Mouse (Mus musculus) stomach, embryonic 16.5 days (tissue): ENCODE measurements around the gene Ackr2. TPM values are rescaled to one million over a fixed set of nuclear protein-coding genes. Genes with fewer than 3 reads are reported as not detected.

Experiments used
- ATAC-seq: fragments of 200-750 bp; cut with Nextera tagmentation; 2 replicates; pipeline ENCODE4 v1.8.0; 2017; ENCODE audit warnings: moderate number of reproducible peaks, moderate TSS enrichment; ENCODE audit not compliant: insufficient read depth, low FRiP score
- H3K27ac ChIP-seq: fragments of 300-500 bp; sonication (generic); 2 replicates; pipeline ENCODE4 v1.5.1; 2014; ENCODE audit warnings: low read length
- H3K27me3 ChIP-seq: fragments of 300-500 bp; sonication (generic); 2 replicates; pipeline ENCODE4 v1.6.1; 2014; ENCODE audit warnings: low read length, control low read depth, mixed read lengths; ENCODE audit not compliant: control insufficient read depth, insufficient read depth
- H3K36me3 ChIP-seq: fragments of 300-500 bp; sonication (generic); 2 replicates; pipeline ENCODE4 v1.6.1; 2014; ENCODE audit warnings: low read length; ENCODE audit not compliant: control insufficient read depth, insufficient read depth
- H3K4me1 ChIP-seq: fragments of 300-500 bp; sonication (generic); 2 replicates; pipeline ENCODE4 v1.6.1; 2014; ENCODE audit warnings: low read length, control low read depth, mixed read lengths; ENCODE audit not compliant: control insufficient read depth, insufficient read depth
- H3K4me2 ChIP-seq: fragments of 300-500 bp; sonication (generic); 2 replicates; pipeline ENCODE4 v1.6.1; 2014; ENCODE audit warnings: low read depth, low read length, mixed read lengths
- H3K4me3 ChIP-seq: fragments of 300-500 bp; sonication (generic); replicated peaks from 2 replicates; pipeline ENCODE4 v1.5.1; 2014; ENCODE audit warnings: mild to moderate bottlenecking, low read length
- H3K9ac ChIP-seq: fragments of 300-500 bp; sonication (generic); 2 replicates; pipeline ENCODE4 v1.6.1; 2014; ENCODE audit warnings: low read length
- H3K9me3 ChIP-seq: fragments of 300-500 bp; sonication (generic); replicated peaks from 2 replicates; pipeline ENCODE4 v1.6.1; 2016; ENCODE audit warnings: low read length, control low read depth; ENCODE audit not compliant: control insufficient read depth
- WGBS: fragments of 180-500 bp; shearing (Covaris S2); extraction: QIAGEN DNeasy Blood & Tissue Kit; methylation state at CpG from one replicate; pipeline ENCODE4 v1.1.7; 2014; 5-methylcytosine and 5-hydroxymethylcytosine counted together
- polyA plus RNA-seq: library from polyadenylated mRNA; unstranded; fragments of >200 nt; fragmentation: Nextera tagmentation; extraction: Ambion mirVana; gene quantifications from 2 replicates; pipeline ENCODE4 v1.2.1, GENCODE M21; 2015

Gene Ackr2
- polyA plus RNA-seq, 1 experiment from 2014 or later: 0.63 TPM

GRCm38 (mm10) chr9:121959966-121960635, 61.9 kb downstream of the Ackr2 start:
- no peak overlapping the region for H3K27ac ChIP-seq
- H3K36me3 ChIP-seq: no peaks in the 10 kb centered on the region

More at GRCm38 (mm10) chr9:121959966-121960635, 61.9 kb downstream of the Ackr2 start:
- peaks cover 2% of the 10 kb centered on the region; the same call in 1 of the 2 replicates for H3K4me1 ChIP-seq
- H3K9me3 ChIP-seq: no peaks in the 10 kb centered on the region
- H3K9ac ChIP-seq: no peak overlapping the region
- WGBS: 44% methylated on average over 7 of the region's 7 CpGs
- H3K4me3 ChIP-seq: no peak overlapping the region
- no peaks in the 10 kb centered on the region for H3K27me3 ChIP-seq
- no peak for ATAC-seq
- H3K4me2 ChIP-seq: no peak overlapping the region

Other genes with a start within 250 kb of the Ackr2 start
- gene Sec22c, start 192.9 kb upstream of the Ackr2 start, polyA plus RNA-seq: 8.8 and 9.4 TPM in 2 replicates
- gene Ss18l2, start 188.0 kb upstream of the Ackr2 start, polyA plus RNA-seq: 103 and 112 TPM in 2 replicates
- 54.7 and 55.6 TPM in 2 replicates for gene Nktr, start 179.2 kb upstream of the Ackr2 start, polyA plus RNA-seq
- gene Zfp651, start 139.0 kb upstream of the Ackr2 start, polyA plus RNA-seq: 7.9 and 8.0 TPM in 2 replicates
- 0.45 and 8.0 TPM in 2 replicates for gene Klhl40, start 120.7 kb upstream of the Ackr2 start, polyA plus RNA-seq
- gene Hhatl, start 105.8 kb upstream of the Ackr2 start, polyA plus RNA-seq: 2.2 and 4.3 TPM in 2 replicates
- 0.56 and 0.59 TPM in 2 replicates for gene Ccdc13, start 58.9 kb upstream of the Ackr2 start, polyA plus RNA-seq
- 293 and 317 TPM in 2 replicates for gene Higd1a, start 40.0 kb upstream of the Ackr2 start, polyA plus RNA-seq
- gene Cyp8b1, start 17.9 kb downstream of the Ackr2 start, polyA plus RNA-seq: 0.35 and 0.37 TPM in 2 replicates
- gene Fam198a, start 52.6 kb downstream of the Ackr2 start, polyA plus RNA-seq: 5.8 and 6.7 TPM in 2 replicates
- 15.6 and 16.2 TPM in 2 replicates for gene Pomgnt2, start 98.8 kb downstream of the Ackr2 start, polyA plus RNA-seq
- gene Snrk, start 218.9 kb downstream of the Ackr2 start, polyA plus RNA-seq: 46.7 and 52.9 TPM in 2 replicates